Mouse (Mus musculus) liver, embryonic 14.5 days (tissue): Measurements from ENCODE around the gene Mars. TPM values are rescaled to one million over a fixed set of nuclear protein-coding genes. Genes with fewer than 3 reads are reported as not detected.
A peak's percentile ranks its signal among the peaks of the same experiment; 100 is the strongest.

Experiments used
- ATAC-seq: fragments of 200-750 bp; cut with Nextera tagmentation; 2 replicates; pipeline ENCODE4 v1.8.0; 2017; ENCODE audit warnings: moderate number of reproducible peaks, mild to moderate bottlenecking, moderate library complexity; ENCODE audit not compliant: insufficient read depth
- DNase-seq, 3 experiments: peaks; one replicate each; pipeline ENCODE4 v3.0.0-alpha.2; 2012 to 2013; ENCODE audit warnings: low read depth in 3 of 3, low spot score in 3 of 3
- H3K27ac ChIP-seq: fragments of 300-500 bp; sonication (generic); 2 replicates; pipeline ENCODE4 v1.5.1; 2014; ENCODE audit warnings: moderate library complexity, mild to moderate bottlenecking, control low read depth, inconsistent platforms
- H3K27me3 ChIP-seq: fragments of 300-500 bp; sonication (generic); 2 replicates; pipeline ENCODE4 v1.6.1; 2014; ENCODE audit warnings: mild to moderate bottlenecking, low read length, moderate library complexity; ENCODE audit not compliant: control insufficient read depth, insufficient read depth
- H3K36me3 ChIP-seq: fragments of 300-500 bp; sonication (generic); replicated peaks from 2 replicates; pipeline ENCODE4 v1.6.1; 2014; ENCODE audit warnings: low read depth; ENCODE audit not compliant: control insufficient read depth, insufficient read depth
- H3K4me1 ChIP-seq, 2 experiments: fragments of 200-500 bp in 1 of 2; fragments of 300-500 bp in 1 of 2; sonication (generic) in 1 of 2; replicated peaks; 2 replicates each; pipeline ENCODE4 v1.6.1; 2012 to 2014; ENCODE audit warnings: antibody characterized with exemption in 1 of 2, inconsistent platforms in 1 of 2, low read length in 1 of 2; ENCODE audit not compliant: control insufficient read depth in 2 of 2, insufficient read depth in 2 of 2
- H3K4me2 ChIP-seq: fragments of 300-500 bp; sonication (generic); 2 replicates; pipeline ENCODE4 v1.6.1; 2014; ENCODE audit warnings: low read depth, mild to moderate bottlenecking, control low read depth, moderate library complexity
- H3K4me3 ChIP-seq, 2 experiments: fragments of 200-500 bp in 1 of 2; fragments of 300-500 bp in 1 of 2; sonication (generic) in 1 of 2; 2 replicates each; pipeline ENCODE4 v1.5.1; 2012 to 2014; ENCODE audit warnings: low read depth in 2 of 2, low read length in 2 of 2, mild to moderate bottlenecking in 2 of 2, control low read depth in 1 of 2, inconsistent platforms in 1 of 2, moderate library complexity in 1 of 2; ENCODE audit not compliant: insufficient read depth in 1 of 2
- H3K9ac ChIP-seq: fragments of 300-500 bp; sonication (generic); replicated peaks from 2 replicates; pipeline ENCODE4 v1.6.1; 2014; ENCODE audit warnings: mild to moderate bottlenecking, control low read depth, moderate library complexity
- H3K9me3 ChIP-seq: fragments of 300-500 bp; sonication (generic); 2 replicates; pipeline ENCODE4 v1.6.1; 2016; ENCODE audit warnings: low read length, mixed read lengths; ENCODE audit not compliant: control insufficient read depth
- CTCF ChIP-seq: IDR thresholded peaks from 2 replicates; pipeline ENCODE4 v1.5.1; 2016; ENCODE audit warnings: antibody characterized with exemption, low read depth, control low read depth
- EP300 ChIP-seq: IDR thresholded peaks from 2 replicates; pipeline ENCODE4 v1.6.1; 2016; ENCODE audit warnings: antibody characterized with exemption, low read depth
- WGBS: fragments of 180-500 bp; shearing (Covaris S2); extraction: QIAGEN DNeasy Blood & Tissue Kit; methylation state at CpG from one replicate; pipeline ENCODE4 v1.1.7; 2014; ENCODE audit not compliant: insufficient replicate concordance; 5-methylcytosine and 5-hydroxymethylcytosine counted together
- polyA plus RNA-seq, 2 experiments: library from polyadenylated mRNA; depleted of rRNA in 1 of 2; stranded (reverse) in 1 of 2; unstranded in 1 of 2; fragments of >200 nt; fragmentation: Nextera tagmentation in 1 of 2; extraction: Ambion mirVana in 1 of 2; gene quantifications; 2 replicates each; pipeline versions ENCODE4 v1.2.1 to v1.2.3; 2012 to 2014

The Mars gene
- polyA plus RNA-seq, 2 experiments: 63.4 to 101 TPM

DNA sequence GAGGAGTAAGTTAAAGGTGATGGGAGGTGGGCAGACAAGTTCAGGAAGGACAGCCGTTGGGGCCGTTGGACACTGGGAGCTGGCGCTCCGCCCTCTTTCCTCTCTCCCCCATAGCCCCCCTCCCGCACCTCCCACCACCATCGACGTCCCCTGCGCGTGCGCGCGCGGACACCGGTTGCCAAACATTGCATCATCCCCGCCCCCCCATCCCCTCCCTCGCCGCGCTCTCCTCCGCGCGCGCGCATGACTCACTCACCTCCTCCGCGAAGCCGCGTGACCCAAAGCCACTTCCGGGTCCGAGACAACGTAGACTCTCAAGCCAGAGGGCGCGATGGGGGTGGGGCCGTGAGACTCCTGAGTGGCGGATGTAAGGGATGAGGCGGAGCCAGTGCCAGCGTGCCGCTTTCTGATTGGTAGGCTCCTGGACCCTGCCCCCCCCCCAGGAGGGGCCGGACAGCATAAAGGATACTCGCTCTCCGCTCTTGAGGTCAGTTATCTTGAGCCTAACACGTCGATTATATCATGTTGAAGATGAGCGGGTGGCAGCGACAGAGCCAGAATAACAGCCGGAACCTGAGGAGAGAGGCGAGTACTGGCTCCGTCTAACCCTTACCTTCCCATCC, 21.2 kb downstream of the Mars start:
- ATAC-seq: peak; percentile 77
- Histone ChIP-seq H3K4me2 (peak overlapping the region; percentile 99), H3K27me3 (no peaks in the 10 kb centered on the region), H3K4me3 (peak overlapping the region; percentile 78 to 91), H3K36me3 (peaks cover 44% of the 10 kb centered on the region), H3K27ac (peak overlapping the region; percentile 99), H3K9ac (peak overlapping the region; percentile 94), H3K4me1 (peaks cover 19 to 37% of the 10 kb centered on the region in 2 experiments), H3K9me3 (no peaks in the 10 kb centered on the region)
- DNase-seq: peak; percentile 99
- under 1% methylated on average over 46 of the region's 47 CpGs for WGBS
- TF ChIP-seq EP300: peak; percentile 73
- peak; percentile 36; the same call in 1 of the 2 replicates for TF ChIP-seq CTCF

DNA sequence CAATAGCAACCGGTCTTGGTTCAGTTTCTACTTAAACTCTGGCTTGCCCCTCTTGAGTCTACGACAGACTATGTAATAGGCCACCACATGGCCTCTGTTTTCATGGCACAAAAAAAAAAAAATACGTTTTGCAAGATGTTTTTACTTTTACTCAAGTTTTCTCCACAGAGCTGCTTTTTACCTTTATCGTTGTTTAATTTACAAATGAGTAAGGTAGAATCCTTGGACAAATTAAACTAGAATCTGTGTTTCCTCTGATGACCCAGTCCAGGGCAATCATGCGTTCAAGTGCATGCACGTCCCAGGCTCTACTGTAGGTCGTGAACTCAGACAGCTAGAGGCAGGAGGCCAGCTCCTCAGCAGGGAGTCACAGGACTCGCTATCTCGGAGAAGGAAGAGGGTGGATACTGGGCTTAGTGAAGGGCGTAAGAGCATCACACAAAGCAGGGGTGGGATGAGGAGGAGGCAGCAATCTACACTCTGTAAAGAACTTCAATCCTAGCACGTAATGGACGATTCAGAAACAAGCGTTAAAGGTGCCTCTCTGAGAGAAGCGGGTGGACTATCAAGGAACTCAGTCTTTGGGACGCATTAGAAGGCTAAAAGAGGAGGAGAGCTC, 21.9 kb downstream of the Mars start:
- H3K27ac ChIP-seq: peak overlapping the region; percentile 99
- DNase-seq (peak; percentile 66 to 74 (median 69)), ATAC-seq (peak; percentile 33)
- H3K9ac ChIP-seq: peak overlapping the region; percentile 92
- peaks cover 19 to 37% of the 10 kb centered on the region in 2 experiments for H3K4me1 ChIP-seq
- TF ChIP-seq EP300 (peak; percentile 17; the same call in 1 of the 2 replicates), CTCF (0 out of 2 replicates have a peak, but pooled peaks have one; percentile 10)
- H3K9me3 ChIP-seq: no peaks in the 10 kb centered on the region
- WGBS: 2% methylated on average over 15 of the region's 15 CpGs
- H3K27me3 ChIP-seq: no peaks in the 10 kb centered on the region
- peak overlapping the region; percentile 90 for H3K4me2 ChIP-seq
- H3K4me3 ChIP-seq: peak overlapping the region; percentile 78 to 87
- H3K36me3 ChIP-seq: peaks cover 39% of the 10 kb centered on the region

DNA sequence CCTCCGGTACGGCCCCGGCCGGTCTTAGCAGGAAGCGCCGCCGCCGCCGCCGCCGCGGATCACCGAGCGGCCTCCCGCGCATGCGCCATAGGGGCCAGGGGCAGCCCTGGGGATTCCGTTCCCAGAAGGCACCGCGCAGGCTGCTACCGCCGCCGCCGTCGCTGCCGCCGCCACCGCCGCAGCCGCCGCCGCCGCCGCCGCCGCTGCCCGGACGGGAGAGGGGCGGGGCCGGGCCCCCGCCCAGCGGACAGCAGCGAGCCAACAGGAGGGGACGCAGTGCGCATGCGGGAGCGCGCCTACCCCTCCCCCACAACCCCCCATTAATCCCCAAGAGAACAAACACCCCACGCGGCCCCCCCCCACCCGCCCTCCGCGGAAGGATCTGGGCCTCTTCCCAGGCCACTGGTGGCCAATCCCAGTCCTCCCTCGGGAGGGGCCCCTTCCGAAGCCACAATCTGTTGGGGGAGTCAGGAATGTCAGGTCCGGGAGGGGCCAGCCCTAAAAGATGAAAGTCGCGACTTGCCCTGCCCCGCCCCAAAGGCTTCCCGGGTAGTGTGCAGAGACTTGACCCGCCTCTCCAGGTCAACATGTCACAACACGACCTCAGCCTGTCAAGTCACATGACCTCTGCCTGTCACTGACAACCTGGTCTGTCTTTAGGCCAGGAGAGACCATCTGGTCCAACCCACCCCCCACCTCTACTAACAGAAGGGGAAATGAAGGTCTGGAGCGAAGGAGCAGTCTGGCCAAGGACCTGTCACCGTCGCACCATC, 22.6 kb downstream of the Mars start, which contains the start of gene Mbd6:
TSS of gene Mbd6 (minus strand) at position 219 of the 773 bp plus-strand sequence.
- peak within 1 kb of the TSS; percentile 78 to 87 for H3K4me3 ChIP-seq
- H3K9ac ChIP-seq: peak within 1 kb of the TSS; percentile 92
- H3K9me3 ChIP-seq: no peaks in the 10 kb centered on the region
- ATAC-seq (peak; percentile 55), DNase-seq (peak; percentile 84 to 90 (median 87))
- H3K4me2 ChIP-seq: peak within 1 kb of the TSS; percentile 90
- peak; percentile 1; the same call in 1 of the 2 replicates for TF ChIP-seq EP300
- TF ChIP-seq CTCF: no peak
- H3K36me3 ChIP-seq: peaks cover 38% of the 10 kb centered on the region
- peaks cover 19 to 37% of the 10 kb centered on the region in 2 experiments for H3K4me1 ChIP-seq
- WGBS: 1% methylated on average over 30 of the region's 65 CpGs
- H3K27ac ChIP-seq: peak within 1 kb of the TSS; percentile 99
- no peaks in the 10 kb centered on the region for H3K27me3 ChIP-seq

DNA sequence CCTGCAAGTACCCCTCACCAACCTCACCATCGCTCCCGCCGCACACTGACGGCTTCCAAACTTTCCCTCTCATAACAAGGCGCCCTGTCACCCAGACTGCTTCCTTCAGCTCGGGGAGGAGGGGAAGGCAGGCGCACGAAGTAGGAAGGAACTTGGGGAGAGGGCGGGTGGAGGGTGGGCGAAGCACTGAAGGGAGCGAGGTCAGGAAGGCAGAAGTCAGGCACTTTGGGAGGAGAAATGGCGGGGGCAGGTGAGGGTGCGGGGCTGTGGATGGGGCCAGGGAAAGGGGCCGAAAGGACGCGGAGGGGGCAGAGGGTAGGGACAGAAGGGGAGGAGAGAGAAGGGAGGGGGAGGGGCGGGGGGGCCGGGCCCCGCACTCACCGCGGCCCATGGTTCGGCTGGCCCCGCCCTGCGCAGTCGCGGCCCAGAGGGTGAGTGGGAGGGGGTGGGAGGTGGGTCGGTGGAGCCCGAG, 23.2 kb downstream of the Mars start:
- H3K36me3 ChIP-seq: peaks cover 38% of the 10 kb centered on the region
- TF ChIP-seq EP300: no peak
- TF ChIP-seq CTCF: no peak
- H3K9ac ChIP-seq: peak overlapping the region; percentile 92
- peak overlapping the region; percentile 99 for H3K27ac ChIP-seq
- H3K9me3 ChIP-seq: no peaks in the 10 kb centered on the region
- peak overlapping the region; percentile 90 for H3K4me2 ChIP-seq
- H3K27me3 ChIP-seq: no peaks in the 10 kb centered on the region
- peak; percentile 5; the same call in 1 of the 2 replicates for ATAC-seq
- 1% methylated on average over 17 of the region's 28 CpGs for WGBS
- no peak for DNase-seq
- H3K4me1 ChIP-seq: peaks cover 13 to 34% of the 10 kb centered on the region in 2 experiments
- peak overlapping the region; percentile 78 to 87 for H3K4me3 ChIP-seq
